Mouse (Mus musculus) stomach, embryonic 14.5 days (tissue): ENCODE data around the gene Rpl23a. TPM values are rescaled to one million over a fixed set of nuclear protein-coding genes. Genes with fewer than 3 reads are reported as not detected.

Source experiments
- ATAC-seq: fragments of 200-750 bp; cut with Nextera tagmentation; 2 replicates; pipeline ENCODE4 v1.8.0; 2017; ENCODE audit warnings: low read depth, moderate TSS enrichment; ENCODE audit not compliant: insufficient number of reproducible peaks, insufficient read depth, low FRiP score
- H3K27ac ChIP-seq: fragments of 300-500 bp; sonication (generic); 2 replicates; pipeline ENCODE4 v1.5.1; 2014; ENCODE audit warnings: mild to moderate bottlenecking, low read length, moderate library complexity, mixed read lengths
- H3K27me3 ChIP-seq: fragments of 300-500 bp; sonication (generic); 2 replicates; pipeline ENCODE4 v1.6.1; 2014; ENCODE audit warnings: low read length, control low read depth, mixed read lengths; ENCODE audit not compliant: control insufficient read depth, insufficient read depth
- H3K36me3 ChIP-seq: fragments of 300-500 bp; sonication (generic); 2 replicates; pipeline ENCODE4 v1.6.1; 2014; ENCODE audit warnings: mild to moderate bottlenecking, control low read depth, low read length, moderate library complexity, mixed read lengths; ENCODE audit not compliant: control insufficient read depth, insufficient read depth
- H3K4me1 ChIP-seq: fragments of 300-500 bp; sonication (generic); 2 replicates; pipeline ENCODE4 v1.6.1; 2014; ENCODE audit warnings: low read length, control low read depth, mixed read lengths; ENCODE audit not compliant: control insufficient read depth, insufficient read depth
- H3K4me2 ChIP-seq: fragments of 300-500 bp; sonication (generic); replicated peaks from 2 replicates; pipeline ENCODE4 v1.6.1; 2014; ENCODE audit warnings: low read depth, low read length, control low read depth
- H3K4me3 ChIP-seq: fragments of 300-500 bp; sonication (generic); 2 replicates; pipeline ENCODE4 v1.5.1; 2014; ENCODE audit warnings: low read depth, low read length, control low read depth
- H3K9ac ChIP-seq: fragments of 300-500 bp; sonication (generic); replicated peaks from 2 replicates; pipeline ENCODE4 v1.6.1; 2014; ENCODE audit warnings: low read depth, mild to moderate bottlenecking, control low read depth, low read length, moderate library complexity, mixed read lengths
- H3K9me3 ChIP-seq: fragments of 300-500 bp; sonication (generic); 2 replicates; pipeline ENCODE4 v1.6.1; 2016; ENCODE audit warnings: low read depth, low read length, control low read depth; ENCODE audit not compliant: control insufficient read depth
- WGBS: fragments of 180-500 bp; shearing (Covaris S2); extraction: QIAGEN DNeasy Blood & Tissue Kit; methylation state at CpG from one replicate; pipeline ENCODE4 v1.1.7; 2014; 5-methylcytosine and 5-hydroxymethylcytosine counted together
- polyA plus RNA-seq: library from polyadenylated mRNA; unstranded; fragments of >200 nt; fragmentation: Nextera tagmentation; extraction: Ambion mirVana; gene quantifications from 2 replicates; pipeline ENCODE4 v1.2.1, GENCODE M21; 2014

Gene Rpl23a
- polyA plus RNA-seq, 1 experiment from 2014 or later: 1,741 TPM

- no peak overlapping the region for H3K4me2 ChIP-seq
- H3K27me3 ChIP-seq: no peaks in the 10 kb centered on the region
- H3K4me1 ChIP-seq: no peaks in the 10 kb centered on the region; the same call in 1 of the 2 replicates
- H3K27ac ChIP-seq: peak overlapping the region; percentile 17; the same call in 1 of the 2 replicates
- peaks cover 51% of the 10 kb centered on the region for H3K36me3 ChIP-seq
- 50% methylated on average over 9 of the region's 9 CpGs for WGBS
- H3K9ac ChIP-seq: no peak overlapping the region
- no peak overlapping the region for H3K4me3 ChIP-seq
- no peak for ATAC-seq
- H3K9me3 ChIP-seq: no peaks in the 10 kb centered on the region
Measured at GRCm38 (mm10) chr11:78152299-78153231, 30.8 kb downstream of the Rpl23a start.

- Histone ChIP-seq H3K4me2 (no peak overlapping the region), H3K4me1 (no peaks in the 10 kb centered on the region; the same call in 1 of the 2 replicates), H3K9me3 (no peaks in the 10 kb centered on the region), H3K36me3 (peaks cover 43% of the 10 kb centered on the region), H3K27me3 (no peaks in the 10 kb centered on the region), H3K4me3 (no peak overlapping the region), H3K9ac (no peak overlapping the region), H3K27ac (no peak overlapping the region)
- 44% methylated on average over 1 of the region's 1 CpGs for WGBS
- no peak for ATAC-seq
Measured at GRCm38 (mm10) chr11:78151161-78151560, 32.2 kb downstream of the Rpl23a start.

- Histone ChIP-seq H3K4me2 (no peak overlapping the region), H3K36me3 (peaks cover 26% of the 10 kb centered on the region), H3K4me3 (no peak overlapping the region), H3K27ac (0 out of 2 replicates have a peak overlapping the region, but pooled peaks have one; percentile 4), H3K9me3 (no peaks in the 10 kb centered on the region), H3K9ac (no peak overlapping the region), H3K4me1 (no peaks in the 10 kb centered on the region), H3K27me3 (no peaks in the 10 kb centered on the region)
- ATAC-seq: no peak
- 77% methylated on average over 6 of the region's 6 CpGs for WGBS
Measured at GRCm38 (mm10) chr11:78146707-78147543, 36.5 kb downstream of the Rpl23a start.

GRCm38 (mm10) chr11:78146168-78146567 is 37.2 kb downstream of the Rpl23a start:
- H3K9me3 ChIP-seq: no peaks in the 10 kb centered on the region
- H3K27me3 ChIP-seq: no peaks in the 10 kb centered on the region
- no peaks in the 10 kb centered on the region for H3K4me1 ChIP-seq
- 82% methylated on average over 5 of the region's 5 CpGs for WGBS
- peaks cover 26% of the 10 kb centered on the region for H3K36me3 ChIP-seq
- no peak overlapping the region for H3K4me3 ChIP-seq
- 0 out of 2 replicates have a peak overlapping the region, but pooled peaks have one; percentile 39 for H3K27ac ChIP-seq
- no peak overlapping the region for H3K9ac ChIP-seq
- H3K4me2 ChIP-seq: no peak overlapping the region
- ATAC-seq: no peak

DNA sequence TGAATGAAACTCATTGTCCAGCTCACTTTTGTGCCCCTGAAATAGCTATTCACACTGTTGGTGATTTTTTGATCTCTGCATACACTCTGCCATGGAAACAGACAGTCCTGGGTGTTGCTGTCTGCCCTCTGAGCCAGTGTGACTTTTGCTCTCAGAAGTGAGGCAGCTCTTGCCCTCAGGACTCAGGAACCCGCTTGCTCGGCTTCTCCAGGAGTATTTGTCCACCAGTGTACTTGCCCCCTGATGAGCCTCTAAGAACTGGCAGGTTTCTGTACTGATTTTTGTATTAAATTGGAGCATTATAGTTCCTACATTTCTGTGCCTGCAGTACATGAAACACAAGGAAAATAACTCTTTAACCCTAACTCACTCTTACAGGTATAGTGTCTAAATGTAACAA is 39.9 kb downstream of the Rpl23a start:
- peaks cover 14% of the 10 kb centered on the region for H3K36me3 ChIP-seq
- H3K9me3 ChIP-seq: no peaks in the 10 kb centered on the region
- H3K27ac ChIP-seq: no peak overlapping the region
- no peaks in the 10 kb centered on the region for H3K27me3 ChIP-seq
- H3K9ac ChIP-seq: no peak overlapping the region
- H3K4me3 ChIP-seq: no peak overlapping the region
- WGBS: 81% methylated on average over 2 of the region's 2 CpGs
- H3K4me1 ChIP-seq: no peaks in the 10 kb centered on the region
- no peak overlapping the region for H3K4me2 ChIP-seq
- no peak for ATAC-seq

GRCm38 (mm10) chr11:78140665-78141064 is 42.7 kb downstream of the Rpl23a start:
- H3K4me1 ChIP-seq: no peaks in the 10 kb centered on the region
- no peak overlapping the region for H3K4me2 ChIP-seq
- no peak for ATAC-seq
- H3K27ac ChIP-seq: no peak overlapping the region
- no peak overlapping the region for H3K4me3 ChIP-seq
- no peaks in the 10 kb centered on the region for H3K27me3 ChIP-seq
- H3K9me3 ChIP-seq: no peaks in the 10 kb centered on the region
- peaks cover 7% of the 10 kb centered on the region for H3K36me3 ChIP-seq
- H3K9ac ChIP-seq: no peak overlapping the region
- 79% methylated on average over 5 of the region's 5 CpGs for WGBS

- H3K4me2 ChIP-seq: no peak overlapping the region
- H3K4me1 ChIP-seq: no peaks in the 10 kb centered on the region
- ATAC-seq: no peak
- no peak overlapping the region for H3K4me3 ChIP-seq
- H3K9me3 ChIP-seq: no peaks in the 10 kb centered on the region
- H3K36me3 ChIP-seq: peaks cover 2% of the 10 kb centered on the region; the same call in 1 of the 2 replicates
- no peak overlapping the region for H3K27ac ChIP-seq
- 86% methylated on average over 3 of the region's 3 CpGs for WGBS
- H3K9ac ChIP-seq: no peak overlapping the region
- H3K27me3 ChIP-seq: no peaks in the 10 kb centered on the region
Measured at GRCm38 (mm10) chr11:78138023-78138422, 45.4 kb downstream of the Rpl23a start.

GRCm38 (mm10) chr11:78137584-78137983 is 45.8 kb downstream of the Rpl23a start:
- Histone ChIP-seq H3K27me3 (no peaks in the 10 kb centered on the region), H3K4me2 (no peak overlapping the region), H3K4me1 (no peaks in the 10 kb centered on the region), H3K9me3 (no peaks in the 10 kb centered on the region), H3K9ac (no peak overlapping the region), H3K36me3 (no peaks in the 10 kb centered on the region), H3K27ac (no peak overlapping the region), H3K4me3 (no peak overlapping the region)
- WGBS: 82% methylated on average over 4 of the region's 4 CpGs
- no peak for ATAC-seq
